Mouse (Mus musculus) frontal cortex, adult (tissue): ENCODE data around the gene Zfp109.
"Not testable (repeated sequence)": the region's sequence is repeated elsewhere in the genome, so short reads cannot be mapped to it uniquely, and the experiment has no call there.

Experiments used
- ATAC-seq: cut with Nextera tagmentation; 2 replicates; pipeline ENCODE4 v1.9.2; 2017; ENCODE audit warnings: mild to moderate bottlenecking, moderate library complexity, mixed read lengths; ENCODE audit not compliant: low TSS enrichment

The Zfp109 gene

GRCm38 (mm10) chr7:24237040-24237791, at the start of gene Zfp109:
TSS of gene Zfp109 (minus strand) at chr7:24237560.
- ATAC-seq, result peak; percentile 99

- ATAC-seq, result no peak
These were observed 49.6 kb upstream of the Zfp109 start for GRCm38 (mm10) chr7:24286916-24287315.

- ATAC-seq, result no peak
These were observed 48.7 kb upstream of the Zfp109 start for GRCm38 (mm10) chr7:24286090-24286489.

- no peak for ATAC-seq
These were observed 43.4 kb upstream of the Zfp109 start for GRCm38 (mm10) chr7:24280858-24281145.

- ATAC-seq, result no peak
These were observed 42.9 kb upstream of the Zfp109 start for GRCm38 (mm10) chr7:24280031-24280857.

GRCm38 (mm10) chr7:24278771-24279170, 41.4 kb upstream of the Zfp109 start:
- not testable (repeated sequence) for ATAC-seq

GRCm38 (mm10) chr7:24274456-24274855, 37.1 kb upstream of the Zfp109 start:
- ATAC-seq, result no peak

- ATAC-seq, result no peak
These were observed 33.8 kb upstream of the Zfp109 start for GRCm38 (mm10) chr7:24271191-24271590.

- ATAC-seq, result peak; percentile 100
These were observed 32.9 kb upstream of the Zfp109 start, which contains the start of gene Zfp93 for GRCm38 (mm10) chr7:24270288-24270672. TSS of gene Zfp93 (plus strand) at chr7:24270420.

- no peak for ATAC-seq
These were observed 32.4 kb upstream of the Zfp109 start for GRCm38 (mm10) chr7:24269667-24270287.

GRCm38 (mm10) chr7:24269256-24269655, 31.9 kb upstream of the Zfp109 start:
- no peak for ATAC-seq

GRCm38 (mm10) chr7:24268176-24269155, 31.1 kb upstream of the Zfp109 start:
- no peak for ATAC-seq

- no peak for ATAC-seq
These were observed 22.6 kb upstream of the Zfp109 start for GRCm38 (mm10) chr7:24260000-24260312.

- ATAC-seq, result no peak
These were observed 22.1 kb upstream of the Zfp109 start for GRCm38 (mm10) chr7:24259306-24259999.

GRCm38 (mm10) chr7:24254633-24255474, 17.5 kb upstream of the Zfp109 start, which contains the start of gene Zfp108:
TSS of gene Zfp108 (plus strand) at chr7:24254794.
- ATAC-seq, result peak; percentile 99

- peak; percentile 62 for ATAC-seq
These were observed 16.6 kb upstream of the Zfp109 start for GRCm38 (mm10) chr7:24253779-24254615.

GRCm38 (mm10) chr7:24211343-24211742, 26.0 kb downstream of the Zfp109 start, which contains the start of gene Zfp111:
TSS of gene Zfp111 (minus strand) at chr7:24211443.
- ATAC-seq, result no peak

- no peak for ATAC-seq
These were observed 27.1 kb downstream of the Zfp109 start for GRCm38 (mm10) chr7:24210296-24210695.
